Mouse (Mus musculus): ENCODE results near the gene Wdr25. TPM values are rescaled to one million over a fixed set of nuclear protein-coding genes. Genes with fewer than 3 reads are reported as not detected.

Gene Wdr25
- polyA plus RNA-seq, 1 experiment from 2014 or later, result 5.0 TPM

DNA sequence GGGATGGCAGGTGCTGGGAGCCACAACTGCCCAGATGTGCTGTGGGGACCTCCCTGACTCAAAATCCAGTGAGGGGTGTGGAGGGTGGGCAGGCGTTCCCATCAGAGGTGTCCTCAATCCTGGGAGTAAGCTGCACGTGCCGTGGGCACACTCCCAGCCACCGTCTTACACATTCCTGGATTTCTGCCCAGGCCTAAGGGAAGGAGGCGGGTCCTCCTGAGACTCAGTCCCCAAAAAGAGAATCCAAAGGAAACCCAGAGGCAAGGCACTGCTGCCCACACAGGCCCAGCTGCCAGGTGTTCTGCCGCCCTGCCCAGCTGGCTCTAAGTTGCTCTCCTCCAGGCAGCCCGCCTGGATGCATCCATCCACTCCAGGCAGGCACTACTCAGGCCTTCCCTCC lies 145.9 kb downstream of the Wdr25 start:
- 62% methylated on average over 7 of the region's 7 CpGs for WGBS
- peaks cover 40% of the 10 kb centered on the region for H3K27me3 ChIP-seq (ENCODE audit: control insufficient read depth, insufficient read depth, low read length)
- H3K4me2 ChIP-seq (ENCODE audit: low read length), result no peak overlapping the region
- no peak for ATAC-seq (ENCODE audit: insufficient number of reproducible peaks, insufficient read depth, low FRiP score, low read depth)
- H3K9me3 ChIP-seq (ENCODE audit: control insufficient read depth, low read length), result no peaks in the 10 kb centered on the region
- H3K4me3 ChIP-seq (ENCODE audit: control insufficient read depth in 1 of 2, insufficient read depth in 1 of 2, low read depth in 1 of 2, low read length in 2 of 2), result no peak overlapping the region
- H3K4me1 ChIP-seq (ENCODE audit: control insufficient read depth in 2 of 2, insufficient read depth in 2 of 2, low read length in 2 of 2), result no peaks in the 10 kb centered on the region
- H3K27ac ChIP-seq (replicated peaks in 1 of 2; ENCODE audit: control insufficient read depth in 1 of 2, insufficient read depth in 1 of 2, low read depth in 2 of 2, low read length in 2 of 2), result no peak overlapping the region
- H3K9ac ChIP-seq (ENCODE audit: low read length), result no peak overlapping the region
- no peaks in the 10 kb centered on the region for H3K36me3 ChIP-seq (ENCODE audit: control insufficient read depth, insufficient read depth, low read length)

DNA sequence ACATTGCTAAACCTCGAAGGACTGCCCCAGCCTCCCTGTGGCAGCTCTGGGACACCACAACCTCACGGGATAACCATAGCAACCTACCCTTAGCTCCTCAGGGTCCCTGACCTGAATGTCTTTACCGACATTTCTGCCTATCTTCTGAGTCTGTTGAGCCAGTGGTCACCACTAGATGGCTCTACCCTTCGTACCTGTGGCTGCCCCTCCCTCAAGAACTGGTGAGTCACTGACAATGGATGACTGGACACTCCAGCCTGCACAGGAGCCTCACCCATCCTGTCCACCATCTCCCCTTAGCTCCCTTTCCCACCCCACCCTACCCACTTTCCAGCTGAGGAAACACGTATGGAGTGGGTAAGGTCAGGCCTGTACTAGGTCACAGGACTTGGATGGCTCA lies 151.1 kb downstream of the Wdr25 start:
- H3K4me2 ChIP-seq (ENCODE audit: low read length), result no peak overlapping the region
- no peaks in the 10 kb centered on the region for H3K9me3 ChIP-seq (ENCODE audit: control insufficient read depth, low read length)
- WGBS, result 21% methylated on average over 5 of the region's 5 CpGs
- no peaks in the 10 kb centered on the region for H3K4me1 ChIP-seq (ENCODE audit: control insufficient read depth in 2 of 2, insufficient read depth in 2 of 2, low read length in 2 of 2)
- H3K27ac ChIP-seq (replicated peaks in 1 of 2; ENCODE audit: control insufficient read depth in 1 of 2, insufficient read depth in 1 of 2, low read depth in 2 of 2, low read length in 2 of 2), result no peak overlapping the region
- 0 out of 2 replicates have a peak, but pooled peaks have one; percentile 23 for ATAC-seq (ENCODE audit: insufficient number of reproducible peaks, insufficient read depth, low FRiP score, low read depth)
- H3K9ac ChIP-seq (ENCODE audit: low read length), result no peak overlapping the region
- H3K4me3 ChIP-seq (ENCODE audit: control insufficient read depth in 1 of 2, insufficient read depth in 1 of 2, low read depth in 1 of 2, low read length in 2 of 2), result no peak overlapping the region
- no peaks in the 10 kb centered on the region for H3K36me3 ChIP-seq (ENCODE audit: control insufficient read depth, insufficient read depth, low read length)
- H3K27me3 ChIP-seq (ENCODE audit: control insufficient read depth, insufficient read depth, low read length), result peaks cover 33% of the 10 kb centered on the region; the same call in 1 of the 2 replicates

DNA sequence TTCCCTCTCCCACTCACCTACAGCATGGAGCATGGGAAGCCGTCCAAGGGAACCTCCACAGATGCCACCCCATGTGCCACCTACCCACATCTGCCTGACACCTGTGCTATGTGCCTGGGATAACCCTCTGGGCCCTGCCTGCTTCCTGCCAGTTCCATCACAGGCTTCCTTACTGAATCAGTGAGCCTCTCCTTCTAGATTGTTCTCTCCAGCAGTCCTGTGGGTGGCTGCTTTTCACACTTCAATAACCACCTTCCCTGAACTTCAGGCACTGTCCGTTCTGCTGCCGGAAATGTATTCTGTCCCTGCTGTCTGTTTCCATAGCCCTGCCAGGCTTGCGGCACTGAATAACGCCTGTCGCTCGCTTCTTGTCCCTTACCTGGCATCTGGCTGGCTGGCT lies 152.2 kb downstream of the Wdr25 start:
- H3K4me3 ChIP-seq (ENCODE audit: control insufficient read depth in 1 of 2, insufficient read depth in 1 of 2, low read depth in 1 of 2, low read length in 2 of 2), result no peak overlapping the region
- no peak overlapping the region for H3K9ac ChIP-seq (ENCODE audit: low read length)
- H3K36me3 ChIP-seq (ENCODE audit: control insufficient read depth, insufficient read depth, low read length), result no peaks in the 10 kb centered on the region
- H3K4me1 ChIP-seq (ENCODE audit: control insufficient read depth in 2 of 2, insufficient read depth in 2 of 2, low read length in 2 of 2), result no peaks in the 10 kb centered on the region
- WGBS, result 75% methylated on average over 7 of the region's 7 CpGs
- H3K9me3 ChIP-seq (ENCODE audit: control insufficient read depth, low read length), result no peaks in the 10 kb centered on the region
- ATAC-seq (ENCODE audit: insufficient number of reproducible peaks, insufficient read depth, low FRiP score, low read depth), result no peak
- H3K4me2 ChIP-seq (ENCODE audit: low read length), result no peak overlapping the region
- H3K27ac ChIP-seq (replicated peaks in 1 of 2; ENCODE audit: control insufficient read depth in 1 of 2, insufficient read depth in 1 of 2, low read depth in 2 of 2, low read length in 2 of 2), result no peak overlapping the region
- H3K27me3 ChIP-seq (ENCODE audit: control insufficient read depth, insufficient read depth, low read length), result peaks cover 42% of the 10 kb centered on the region

DNA sequence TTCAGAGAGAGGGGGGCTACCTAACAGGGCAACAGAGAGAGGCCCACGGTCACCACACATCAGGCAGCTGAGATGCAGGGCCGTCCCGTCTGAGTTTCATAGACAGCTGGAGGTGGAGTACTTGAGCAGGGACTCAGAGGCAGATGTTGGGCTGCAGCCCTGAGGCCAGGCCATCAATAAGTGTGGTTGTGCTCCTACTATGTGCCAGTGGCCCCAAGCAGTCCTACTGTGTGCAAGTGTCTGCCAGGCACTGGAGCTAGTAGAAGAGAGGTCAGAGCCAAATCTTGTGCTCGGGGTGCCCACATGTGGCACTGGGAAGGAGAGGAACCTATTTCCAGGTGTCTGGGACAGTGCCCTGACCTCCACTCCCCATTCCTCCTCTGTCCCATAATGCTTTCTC lies 156.5 kb downstream of the Wdr25 start:
- no peak overlapping the region for H3K9ac ChIP-seq (ENCODE audit: low read length)
- no peak overlapping the region for H3K27ac ChIP-seq (replicated peaks in 1 of 2; ENCODE audit: control insufficient read depth in 1 of 2, insufficient read depth in 1 of 2, low read depth in 2 of 2, low read length in 2 of 2)
- H3K4me2 ChIP-seq (ENCODE audit: low read length), result no peak overlapping the region
- H3K36me3 ChIP-seq (ENCODE audit: control insufficient read depth, insufficient read depth, low read length), result no peaks in the 10 kb centered on the region
- WGBS, result 80% methylated on average over 4 of the region's 4 CpGs
- no peak for ATAC-seq (ENCODE audit: insufficient number of reproducible peaks, insufficient read depth, low FRiP score, low read depth)
- H3K9me3 ChIP-seq (ENCODE audit: control insufficient read depth, low read length), result no peaks in the 10 kb centered on the region
- peaks cover 0 to 13% of the 10 kb centered on the region in 2 experiments; a peak in 2 of 4 replicates for H3K4me1 ChIP-seq (ENCODE audit: control insufficient read depth in 2 of 2, insufficient read depth in 2 of 2, low read length in 2 of 2)
- H3K27me3 ChIP-seq (ENCODE audit: control insufficient read depth, insufficient read depth, low read length), result peaks cover 59% of the 10 kb centered on the region
- no peak overlapping the region for H3K4me3 ChIP-seq (ENCODE audit: control insufficient read depth in 1 of 2, insufficient read depth in 1 of 2, low read depth in 1 of 2, low read length in 2 of 2)

DNA sequence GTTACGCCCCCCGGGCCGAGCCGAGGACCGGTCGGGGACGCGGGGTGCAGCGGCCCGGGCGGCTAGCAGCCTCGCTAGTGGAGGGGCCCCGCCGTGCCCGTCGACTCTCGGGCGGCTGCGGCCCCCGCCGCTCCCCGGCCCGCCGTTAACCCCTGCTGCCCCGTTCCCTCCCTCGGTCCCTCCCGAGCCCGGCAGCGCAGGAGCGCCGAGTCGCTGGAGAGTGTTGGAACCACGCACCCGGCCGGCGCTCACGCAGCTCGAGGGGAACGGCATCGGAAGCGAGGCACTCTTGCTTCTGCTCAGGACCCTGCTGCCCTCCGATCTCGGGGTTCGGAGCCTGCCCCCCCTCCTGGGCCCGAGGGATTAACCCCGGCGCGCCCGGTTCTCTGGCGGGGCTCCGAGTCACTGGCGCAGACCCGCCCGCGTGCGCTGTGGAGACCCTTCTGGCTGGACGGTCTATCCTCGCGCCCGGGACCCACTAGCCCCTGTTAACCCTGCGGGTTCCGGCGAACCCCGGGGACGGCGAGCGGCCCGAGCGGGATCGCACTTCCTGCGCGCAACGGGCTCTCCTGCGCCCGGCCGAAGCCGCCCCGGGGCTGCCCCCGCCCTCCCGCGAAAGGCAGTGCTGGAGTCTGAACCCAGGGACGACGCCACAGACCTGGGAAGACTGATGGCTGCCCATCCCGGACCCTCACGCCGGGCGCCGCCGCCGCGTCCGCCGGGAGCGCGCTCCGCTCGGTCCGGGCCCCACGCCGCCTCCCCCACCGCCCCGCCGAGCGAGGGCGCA lies 159.8 kb downstream of the Wdr25 start:
- H3K27ac ChIP-seq (replicated peaks in 1 of 2; ENCODE audit: control insufficient read depth in 1 of 2, insufficient read depth in 1 of 2, low read depth in 2 of 2, low read length in 2 of 2), result no peak overlapping the region
- H3K4me1 ChIP-seq (ENCODE audit: control insufficient read depth in 2 of 2, insufficient read depth in 2 of 2, low read length in 2 of 2), result peaks cover 0 to 13% of the 10 kb centered on the region in 2 experiments; a peak in 2 of 4 replicates
- H3K36me3 ChIP-seq (ENCODE audit: control insufficient read depth, insufficient read depth, low read length), result no peaks in the 10 kb centered on the region
- peak overlapping the region; percentile 57 for H3K9ac ChIP-seq (ENCODE audit: low read length)
- no peak for ATAC-seq (ENCODE audit: insufficient number of reproducible peaks, insufficient read depth, low FRiP score, low read depth)
- under 1% methylated on average over 89 of the region's 105 CpGs for WGBS
- H3K27me3 ChIP-seq (ENCODE audit: control insufficient read depth, insufficient read depth, low read length), result peaks cover 73% of the 10 kb centered on the region
- H3K4me2 ChIP-seq (ENCODE audit: low read length), result peak overlapping the region; percentile 96
- no peaks in the 10 kb centered on the region for H3K9me3 ChIP-seq (ENCODE audit: control insufficient read depth, low read length)
- H3K4me3 ChIP-seq (ENCODE audit: control insufficient read depth in 1 of 2, insufficient read depth in 1 of 2, low read depth in 1 of 2, low read length in 2 of 2), result peak overlapping the region; percentile 41 to 55

DNA sequence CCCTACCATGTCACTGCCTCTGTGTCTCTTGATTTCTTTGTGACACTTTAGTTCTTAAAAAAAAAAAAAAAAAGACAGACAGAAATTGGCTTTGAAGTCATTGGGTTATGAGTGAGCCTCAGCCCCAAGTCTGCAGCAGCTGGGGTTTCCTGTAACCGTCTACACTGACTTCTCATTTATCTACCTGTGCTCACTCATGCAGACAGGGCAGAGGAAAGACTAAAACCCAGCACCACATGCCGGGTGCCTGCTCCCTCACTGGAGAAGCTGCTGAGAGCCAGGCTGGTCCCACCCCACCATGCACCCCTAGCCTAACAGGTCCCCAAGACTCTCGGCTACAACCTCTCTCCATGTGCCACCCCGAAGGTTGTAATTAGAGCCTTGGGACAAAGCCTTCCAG lies 164.3 kb downstream of the Wdr25 start:
- Histone ChIP-seq H3K36me3 (ENCODE audit: control insufficient read depth, insufficient read depth, low read length) (no peaks in the 10 kb centered on the region), H3K27ac (replicated peaks in 1 of 2; ENCODE audit: control insufficient read depth in 1 of 2, insufficient read depth in 1 of 2, low read depth in 2 of 2, low read length in 2 of 2) (no peak overlapping the region), H3K9ac (ENCODE audit: low read length) (no peak overlapping the region), H3K4me1 (ENCODE audit: control insufficient read depth in 2 of 2, insufficient read depth in 2 of 2, low read length in 2 of 2) (peaks cover 0 to 9% of the 10 kb centered on the region in 2 experiments; a peak in 2 of 4 replicates), H3K4me2 (ENCODE audit: low read length) (no peak overlapping the region), H3K9me3 (ENCODE audit: control insufficient read depth, low read length) (no peaks in the 10 kb centered on the region), H3K27me3 (ENCODE audit: control insufficient read depth, insufficient read depth, low read length) (peaks cover 59% of the 10 kb centered on the region), H3K4me3 (ENCODE audit: control insufficient read depth in 1 of 2, insufficient read depth in 1 of 2, low read depth in 1 of 2, low read length in 2 of 2) (no peak overlapping the region)
- ATAC-seq (ENCODE audit: insufficient number of reproducible peaks, insufficient read depth, low FRiP score, low read depth), result no peak
- 66% methylated on average over 4 of the region's 4 CpGs for WGBS

DNA sequence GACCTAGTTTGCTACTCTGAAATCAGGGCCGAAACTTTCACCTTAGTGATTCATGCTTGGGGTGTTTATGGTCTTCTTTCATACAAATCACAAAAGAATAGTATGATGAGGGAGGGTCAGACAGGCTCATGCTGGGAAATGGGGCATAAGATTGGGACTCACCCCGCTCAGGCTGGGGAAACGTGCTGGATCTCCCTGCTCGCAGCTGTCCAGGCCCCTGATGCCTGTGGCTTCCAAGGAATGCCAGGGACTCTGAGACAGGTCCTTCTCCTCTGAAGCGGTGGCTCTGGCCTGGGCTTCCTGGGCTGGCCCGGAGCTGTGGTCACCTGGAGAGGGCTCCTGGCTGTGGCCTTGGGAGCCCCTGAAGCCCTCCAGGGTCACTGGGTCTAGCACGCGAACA lies 165.2 kb downstream of the Wdr25 start:
- ATAC-seq (ENCODE audit: insufficient number of reproducible peaks, insufficient read depth, low FRiP score, low read depth), result no peak
- H3K9me3 ChIP-seq (ENCODE audit: control insufficient read depth, low read length), result no peaks in the 10 kb centered on the region
- H3K27ac ChIP-seq (replicated peaks in 1 of 2; ENCODE audit: control insufficient read depth in 1 of 2, insufficient read depth in 1 of 2, low read depth in 2 of 2, low read length in 2 of 2), result no peak overlapping the region
- H3K27me3 ChIP-seq (ENCODE audit: control insufficient read depth, insufficient read depth, low read length), result peaks cover 49% of the 10 kb centered on the region
- 74% methylated on average over 8 of the region's 8 CpGs for WGBS
- no peak overlapping the region for H3K4me2 ChIP-seq (ENCODE audit: low read length)
- no peak overlapping the region for H3K9ac ChIP-seq (ENCODE audit: low read length)
- H3K36me3 ChIP-seq (ENCODE audit: control insufficient read depth, insufficient read depth, low read length), result no peaks in the 10 kb centered on the region
- peaks cover 0 to 2% of the 10 kb centered on the region in 2 experiments; a peak in 1 of 4 replicates for H3K4me1 ChIP-seq (ENCODE audit: control insufficient read depth in 2 of 2, insufficient read depth in 2 of 2, low read length in 2 of 2)
- H3K4me3 ChIP-seq (ENCODE audit: control insufficient read depth in 1 of 2, insufficient read depth in 1 of 2, low read depth in 1 of 2, low read length in 2 of 2), result no peak overlapping the region
